Mouse (Mus musculus) spleen, adult 2 months (tissue): ENCODE data around the gene Trpc7. TPM values are rescaled to one million over a fixed set of nuclear protein-coding genes. Genes with fewer than 3 reads are reported as not detected.
A peak's percentile ranks its signal among the peaks of the same experiment; 100 is the strongest.

ENCODE experiments used
- DNase-seq, 2 experiments: peaks; one replicate each; pipeline versions ENCODE4 v3.0.0 to v3.0.0-alpha.2; 2012 to 2021; ENCODE audit warnings: low spot score in 2 of 2, low read depth in 1 of 2
- H3K27ac ChIP-seq: fragments of 200-500 bp; 2 replicates; pipeline ENCODE4 v1.5.1; 2012; ENCODE audit warnings: low read length, inconsistent platforms; ENCODE audit not compliant: insufficient read depth
- H3K27me3 ChIP-seq: fragments of 200-500 bp; 2 replicates; pipeline ENCODE4 v1.6.1; 2012; ENCODE audit warnings: mild to moderate bottlenecking, moderate library complexity, low read length, inconsistent platforms; ENCODE audit not compliant: control insufficient read depth, insufficient read depth
- H3K36me3 ChIP-seq: fragments of 200-500 bp; 2 replicates; pipeline ENCODE4 v1.6.1; 2012; ENCODE audit warnings: mild to moderate bottlenecking, low read length, inconsistent platforms; ENCODE audit not compliant: control insufficient read depth, insufficient read depth
- H3K4me1 ChIP-seq: fragments of 200-500 bp; 2 replicates; pipeline ENCODE4 v1.6.1; 2011; ENCODE audit warnings: inconsistent platforms; ENCODE audit not compliant: control insufficient read depth, insufficient read depth, insufficient read length
- H3K4me3 ChIP-seq: fragments of 200-500 bp; 2 replicates; pipeline ENCODE4 v1.5.1; 2011; ENCODE audit warnings: mild to moderate bottlenecking, inconsistent platforms; ENCODE audit not compliant: insufficient read depth, insufficient read length; ENCODE audit errors: extremely low read depth
- CTCF ChIP-seq: fragments of 200-500 bp; IDR thresholded peaks from 2 replicates; pipeline ENCODE4 v1.5.1; 2011; ENCODE audit warnings: mild to moderate bottlenecking, inconsistent platforms; ENCODE audit not compliant: insufficient read depth, insufficient read length, insufficient replicate concordance; ENCODE audit errors: extremely low read depth
- POLR2A ChIP-seq: fragments of 200-500 bp; IDR thresholded peaks from 2 replicates; pipeline ENCODE4 v1.6.1; 2011; ENCODE audit warnings: low read depth, low read length, inconsistent platforms
- WGBS: fragments of 180-500 bp; shearing (Covaris S2); methylation state at CpG from one replicate; pipeline ENCODE4 v1.1.7; 2018; 5-methylcytosine and 5-hydroxymethylcytosine counted together
- polyA plus RNA-seq: library from polyadenylated mRNA; depleted of rRNA; stranded (reverse); fragments of >200 nt; gene quantifications from 2 replicates; pipeline ENCODE4 v1.2.3, GENCODE M21; 2012

Gene Trpc7
- polyA plus RNA-seq, 1 experiment: not detected

GRCm38 (mm10) chr13:56853436-56853835 is 42.4 kb downstream of the Trpc7 start:
- Histone ChIP-seq H3K4me3 (no peak overlapping the region), H3K27ac (no peak overlapping the region), H3K4me1 (no peaks in the 10 kb centered on the region), H3K36me3 (no peaks in the 10 kb centered on the region), H3K27me3 (no peaks in the 10 kb centered on the region)
- DNase-seq: no peak
- TF ChIP-seq POLR2A (no peak), CTCF (no peak)
- 71% methylated on average over 5 of the region's 5 CpGs for WGBS

DNA sequence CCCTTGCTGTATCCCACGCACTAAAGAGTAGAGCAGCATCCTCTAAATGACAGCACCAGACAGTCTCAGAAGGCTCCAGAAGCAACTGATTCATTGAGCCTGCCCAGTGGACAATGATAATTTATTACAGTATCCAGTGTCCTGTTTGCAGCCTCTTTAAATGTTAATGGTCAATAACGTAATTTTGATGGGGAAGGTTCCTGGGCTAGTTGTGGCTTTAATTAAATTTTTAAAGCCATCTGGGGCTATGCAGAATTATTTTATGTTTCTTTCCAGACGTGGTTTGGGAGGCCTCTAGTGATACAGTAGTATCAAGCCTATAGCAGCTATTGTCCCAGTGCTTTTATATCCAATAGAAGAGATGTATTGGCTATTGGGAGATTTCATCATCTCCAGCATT is 49.9 kb downstream of the Trpc7 start:
- DNase-seq: no peak
- Histone ChIP-seq H3K27me3 (no peaks in the 10 kb centered on the region), H3K27ac (no peak overlapping the region), H3K4me1 (no peaks in the 10 kb centered on the region), H3K36me3 (no peaks in the 10 kb centered on the region), H3K4me3 (no peak overlapping the region)
- no peak for TF ChIP-seq POLR2A
- TF ChIP-seq CTCF: no peak
- 76% methylated on average over 3 of the region's 3 CpGs for WGBS

- TF ChIP-seq CTCF: no peak
- TF ChIP-seq POLR2A: no peak
- Histone ChIP-seq H3K27ac (no peak overlapping the region), H3K36me3 (no peaks in the 10 kb centered on the region), H3K27me3 (no peaks in the 10 kb centered on the region), H3K4me1 (no peaks in the 10 kb centered on the region), H3K4me3 (no peak overlapping the region)
- no peak for DNase-seq
- WGBS: 91% methylated on average over 12 of the region's 12 CpGs
These were observed 80.3 kb downstream of the Trpc7 start for GRCm38 (mm10) chr13:56815471-56815870.

DNA sequence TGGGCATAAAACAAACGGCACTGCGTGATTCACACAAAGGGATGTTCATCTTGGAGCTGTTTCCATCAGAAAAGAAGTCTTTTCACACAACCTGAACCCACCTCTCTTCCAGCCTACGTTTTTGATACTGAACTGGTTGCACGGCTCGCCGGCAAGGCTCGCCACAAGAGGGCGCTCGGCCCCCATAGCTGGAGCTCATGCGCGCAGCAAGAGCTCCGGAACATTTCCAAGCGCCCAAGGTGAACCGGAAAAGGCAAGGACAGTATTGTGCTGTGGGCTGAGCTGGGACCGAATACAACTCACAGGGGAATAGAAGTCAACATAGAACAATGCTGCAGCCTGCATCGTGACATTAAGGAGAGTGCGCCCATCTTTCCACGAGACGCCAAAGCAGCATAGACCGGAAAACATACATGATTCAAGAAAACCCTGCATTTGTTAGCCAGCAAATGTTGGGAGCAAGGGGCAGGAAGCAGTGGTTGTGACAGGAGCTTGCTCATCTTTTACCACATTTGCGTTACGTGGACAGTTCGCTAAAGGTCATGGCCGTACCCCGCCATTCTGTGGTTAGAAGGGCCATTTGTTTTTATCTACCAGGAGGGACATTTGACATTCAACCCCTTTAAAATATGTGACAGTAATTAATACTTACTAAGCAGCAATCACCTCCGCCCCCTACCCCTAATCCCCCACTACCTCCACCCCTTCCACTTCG is 88.9 kb downstream of the Trpc7 start:
- H3K27ac ChIP-seq: no peak overlapping the region
- no peaks in the 10 kb centered on the region for H3K4me1 ChIP-seq
- peak overlapping the region; percentile 31; the same call in 1 of the 2 replicates for H3K4me3 ChIP-seq
- 9% methylated on average over 27 of the region's 27 CpGs for WGBS
- H3K27me3 ChIP-seq: no peaks in the 10 kb centered on the region
- DNase-seq: peak; percentile 3 to 56
- no peaks in the 10 kb centered on the region for H3K36me3 ChIP-seq
- TF ChIP-seq CTCF (peak; percentile 83), POLR2A (no peak)

DNA sequence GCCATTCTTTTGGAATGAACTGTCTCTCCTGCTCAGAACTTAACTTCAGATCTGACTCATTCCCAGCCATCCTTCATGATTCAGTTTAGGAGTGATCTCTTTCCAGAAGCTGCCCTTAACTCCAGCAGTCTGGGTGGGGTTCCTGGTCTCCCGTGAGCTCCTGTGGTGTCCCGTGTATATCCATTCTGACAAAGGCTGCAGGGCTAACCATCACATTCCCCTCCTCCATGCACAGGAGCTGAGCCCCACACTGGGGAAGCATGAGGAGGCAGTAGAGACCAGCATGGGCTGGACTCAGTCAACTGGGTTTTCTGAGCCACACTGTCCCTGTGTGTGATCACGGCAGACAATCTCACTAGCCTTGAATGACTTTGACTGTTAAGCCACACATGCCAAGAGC is 90.7 kb downstream of the Trpc7 start:
- no peak overlapping the region for H3K4me3 ChIP-seq

GRCm38 (mm10) chr13:56797459-56797858 is 98.3 kb downstream of the Trpc7 start:
- no peak for DNase-seq
- Histone ChIP-seq H3K27ac (no peak overlapping the region), H3K4me3 (no peak overlapping the region), H3K27me3 (no peaks in the 10 kb centered on the region), H3K4me1 (no peaks in the 10 kb centered on the region), H3K36me3 (no peaks in the 10 kb centered on the region)
- TF ChIP-seq CTCF (no peak), POLR2A (no peak)
- WGBS: 82% methylated on average over 7 of the region's 7 CpGs

More for the DNA sequence above, 90.7 kb downstream of the Trpc7 start:
- WGBS: 80% methylated on average over 3 of the region's 3 CpGs
- DNase-seq: no peak
- H3K27me3 ChIP-seq: no peaks in the 10 kb centered on the region
- no peak for TF ChIP-seq CTCF
- no peak for TF ChIP-seq POLR2A
- no peak overlapping the region for H3K27ac ChIP-seq
- H3K36me3 ChIP-seq: no peaks in the 10 kb centered on the region
- H3K4me1 ChIP-seq: no peaks in the 10 kb centered on the region

GRCm38 (mm10) chr13:56795501-56795900 is 100.3 kb downstream of the Trpc7 start:
- H3K4me1 ChIP-seq: no peaks in the 10 kb centered on the region
- 85% methylated on average over 7 of the region's 7 CpGs for WGBS
- no peak overlapping the region for H3K27ac ChIP-seq
- no peak overlapping the region for H3K4me3 ChIP-seq
- TF ChIP-seq CTCF (no peak), POLR2A (no peak)
- H3K27me3 ChIP-seq: no peaks in the 10 kb centered on the region
- no peaks in the 10 kb centered on the region for H3K36me3 ChIP-seq
- no peak for DNase-seq
